Mouse (Mus musculus) limb, embryonic 12.5 days (tissue): ENCODE data around the gene Mterf1b. TPM values are rescaled to one million over a fixed set of nuclear protein-coding genes. Genes with fewer than 3 reads are reported as not detected.

Experiments used
- polyA plus RNA-seq: library from polyadenylated mRNA; unstranded; fragments of >200 nt; fragmentation: Nextera tagmentation; extraction: Ambion mirVana; gene quantifications from 2 replicates; pipeline ENCODE4 v1.2.1, GENCODE M21; 2016

The Mterf1b gene
- polyA plus RNA-seq, 1 experiment from 2014 or later = 3.2 TPM

Other genes with a start within 250 kb of the Mterf1b start
- 91.4 and 96.3 TPM in 2 replicates for gene Cyp51, start 87.6 kb upstream of the Mterf1b start, polyA plus RNA-seq